Mouse (Mus musculus): ENCODE results near the gene 4931428F04Rik. TPM values are rescaled to one million over a fixed set of nuclear protein-coding genes. Genes with fewer than 3 reads are reported as not detected.
A peak's percentile ranks its signal among the peaks of the same experiment; 100 is the strongest.

4931428F04Rik gene
- polyA plus RNA-seq, 1 experiment from 2014 or later = 47.6 TPM

MicroRNA genes within 50 kb of the gene (microRNA counts, 519-probe panel; counts per million panel counts)
- microRNA mmu-miR-328 = 3,475 counts per million, percentile 32 among the panel's probes with 10 or more counts

Small RNAs within 50 kb of the gene (microRNA-seq; reads per million reads assigned to microRNA genes)
- gene Gm27320 = not detected
- 372 reads per million, percentile 66 among the genes with 10 or more reads in this experiment for gene Mir328

Other genes starting within 250 kb of the 4931428F04Rik start
- not detected in 2 replicates for gene Ces3a, start 241.3 kb downstream of the 4931428F04Rik start, polyA plus RNA-seq (2016; fragmentation: Nextera tagmentation; extraction: Ambion mirVana)
- gene Ces3b, start 206.1 kb downstream of the 4931428F04Rik start, polyA plus RNA-seq (2016; fragmentation: Nextera tagmentation; extraction: Ambion mirVana) = not detected in 2 replicates
- not detected in 2 replicates for gene Ces4a, start 158.1 kb downstream of the 4931428F04Rik start, polyA plus RNA-seq (2016; fragmentation: Nextera tagmentation; extraction: Ambion mirVana)
- gene Cbfb, start 119.2 kb downstream of the 4931428F04Rik start, polyA plus RNA-seq (2016; fragmentation: Nextera tagmentation; extraction: Ambion mirVana) = 58.3 and 60.0 TPM in 2 replicates
- 26.5 and 27.8 TPM in 2 replicates for gene D230025D16Rik, start 64.7 kb downstream of the 4931428F04Rik start, polyA plus RNA-seq (2016; fragmentation: Nextera tagmentation; extraction: Ambion mirVana)
- gene B3gnt9, start 34.7 kb downstream of the 4931428F04Rik start, polyA plus RNA-seq (2016; fragmentation: Nextera tagmentation; extraction: Ambion mirVana) = 3.3 and 4.5 TPM in 2 replicates
- 10.8 and 11.0 TPM in 2 replicates for gene Tradd, start 25.3 kb downstream of the 4931428F04Rik start, polyA plus RNA-seq (2016; fragmentation: Nextera tagmentation; extraction: Ambion mirVana)
- gene Fbxl8, start 25.2 kb downstream of the 4931428F04Rik start, polyA plus RNA-seq (2016; fragmentation: Nextera tagmentation; extraction: Ambion mirVana) = 0.54 and 0.68 TPM in 2 replicates
- 0.11 TPM in 1 of 2 replicates, not detected in the other for gene Hsf4, start 20.1 kb downstream of the 4931428F04Rik start, polyA plus RNA-seq (2016; fragmentation: Nextera tagmentation; extraction: Ambion mirVana)
- 3.3 TPM in 2 replicates for gene Nol3, start 13.7 kb downstream of the 4931428F04Rik start, polyA plus RNA-seq (2016; fragmentation: Nextera tagmentation; extraction: Ambion mirVana)
- gene Exoc3l, start 6.2 kb upstream of the 4931428F04Rik start, polyA plus RNA-seq (2016; fragmentation: Nextera tagmentation; extraction: Ambion mirVana) = 10.4 and 11.2 TPM in 2 replicates
- gene E2f4, start 7.8 kb upstream of the 4931428F04Rik start, polyA plus RNA-seq (2016; fragmentation: Nextera tagmentation; extraction: Ambion mirVana) = 79.1 and 80.1 TPM in 2 replicates
- gene Elmo3, start 15.7 kb upstream of the 4931428F04Rik start, polyA plus RNA-seq (2016; fragmentation: Nextera tagmentation; extraction: Ambion mirVana) = 1.3 and 1.4 TPM in 2 replicates
- 0.78 and 1.1 TPM in 2 replicates for gene Lrrc29, start 36.4 kb upstream of the 4931428F04Rik start, polyA plus RNA-seq (2016; fragmentation: Nextera tagmentation; extraction: Ambion mirVana)
- gene Tmem208, start 36.5 kb upstream of the 4931428F04Rik start, polyA plus RNA-seq (2016; fragmentation: Nextera tagmentation; extraction: Ambion mirVana) = 87.5 and 89.7 TPM in 2 replicates
- gene Fhod1, start 58.1 kb upstream of the 4931428F04Rik start, polyA plus RNA-seq (2016; fragmentation: Nextera tagmentation; extraction: Ambion mirVana) = 1.4 and 1.6 TPM in 2 replicates
- 5.6 and 6.4 TPM in 2 replicates for gene Slc9a5, start 59.0 kb upstream of the 4931428F04Rik start, polyA plus RNA-seq (2016; fragmentation: Nextera tagmentation; extraction: Ambion mirVana)
- gene Plekhg4, start 83.4 kb upstream of the 4931428F04Rik start, polyA plus RNA-seq (2016; fragmentation: Nextera tagmentation; extraction: Ambion mirVana) = 1.2 TPM in 2 replicates
- gene Kctd19, start 123.6 kb upstream of the 4931428F04Rik start, polyA plus RNA-seq (2016; fragmentation: Nextera tagmentation; extraction: Ambion mirVana) = 0.13 TPM in 1 of 2 replicates, not detected in the other
- 1.2 and 1.4 TPM in 2 replicates for gene Lrrc36, start 123.7 kb upstream of the 4931428F04Rik start, polyA plus RNA-seq (2016; fragmentation: Nextera tagmentation; extraction: Ambion mirVana)
- gene Tppp3, start 181.7 kb upstream of the 4931428F04Rik start, polyA plus RNA-seq (2016; fragmentation: Nextera tagmentation; extraction: Ambion mirVana) = 39.9 and 41.3 TPM in 2 replicates
- gene Zdhhc1, start 207.0 kb upstream of the 4931428F04Rik start, polyA plus RNA-seq (2016; fragmentation: Nextera tagmentation; extraction: Ambion mirVana) = 24.7 and 26.1 TPM in 2 replicates
- 10.9 and 12.0 TPM in 2 replicates for gene Hsd11b2, start 228.9 kb upstream of the 4931428F04Rik start, polyA plus RNA-seq (2016; fragmentation: Nextera tagmentation; extraction: Ambion mirVana)

Measured in forebrain, embryonic 12.5 days (tissue).